Mouse (Mus musculus): ENCODE measurements around the gene Ezr. TPM values are rescaled to one million over a fixed set of nuclear protein-coding genes. Genes with fewer than 3 reads are reported as not detected.

Gene Ezr
- polyA plus RNA-seq, 1 experiment = 44.5 TPM

DNA sequence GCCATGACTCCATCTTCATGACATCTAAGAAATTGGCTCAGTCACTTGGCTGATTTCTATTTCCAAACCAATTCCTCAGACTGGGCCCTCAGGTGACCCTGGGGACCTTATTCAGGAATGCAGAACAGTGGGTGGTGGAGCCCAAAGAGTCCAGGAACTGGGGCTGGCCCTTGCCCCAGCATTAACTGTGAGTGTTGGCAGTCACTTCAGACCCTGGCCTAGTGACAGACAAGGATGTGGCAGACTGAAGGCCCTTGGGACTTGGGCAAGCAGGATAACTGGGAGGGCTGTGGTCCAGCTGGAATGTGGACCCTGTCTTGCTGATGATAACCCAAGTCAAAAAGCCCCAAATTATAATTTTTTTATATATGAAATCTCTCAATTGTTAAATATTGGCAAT is 6.5 kb upstream of the Ezr start:
- TF ChIP-seq CTCF (IDR thresholded peaks at IDR 0.05; ENCODE audit: borderline replicate concordance, extremely low read depth, insufficient read depth, insufficient read length) = no peak
- no peak for TF ChIP-seq POLR2A (IDR thresholded peaks at IDR 0.05; ENCODE audit: borderline replicate concordance, extremely low read depth, insufficient read depth, insufficient read length, poor library complexity, severe bottlenecking)

DNA sequence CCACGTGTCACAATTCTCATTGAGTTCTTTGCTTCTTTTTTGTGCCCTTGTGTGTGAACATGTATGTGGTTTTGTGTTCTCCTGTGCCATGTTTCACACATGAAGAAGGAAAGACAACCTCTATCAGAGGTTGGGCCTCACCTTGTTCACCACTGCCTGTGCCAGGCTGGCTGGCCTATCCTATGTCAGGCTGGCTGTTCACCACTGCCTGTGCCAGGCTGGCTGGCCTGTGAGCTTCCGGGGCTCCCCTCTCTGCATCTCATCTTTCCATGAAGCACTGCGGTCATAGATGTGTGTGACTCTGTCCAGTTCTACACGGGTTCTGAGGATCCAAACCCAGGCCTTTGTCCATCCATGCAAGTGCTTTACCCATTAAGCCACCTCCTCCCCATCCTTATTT is 4.7 kb upstream of the Ezr start:
- no peak for DNase-seq (ENCODE audit: low read depth)
- TF ChIP-seq POLR2A (IDR thresholded peaks at IDR 0.05; ENCODE audit: borderline replicate concordance, extremely low read depth, insufficient read depth, insufficient read length, poor library complexity, severe bottlenecking) (no peak), CTCF (IDR thresholded peaks at IDR 0.05; ENCODE audit: borderline replicate concordance, extremely low read depth, insufficient read depth, insufficient read length) (no peak)

More for the DNA sequence above, 6.5 kb upstream of the Ezr start:
- peak; percentile 46 for DNase-seq (ENCODE audit: low read depth)

DNA sequence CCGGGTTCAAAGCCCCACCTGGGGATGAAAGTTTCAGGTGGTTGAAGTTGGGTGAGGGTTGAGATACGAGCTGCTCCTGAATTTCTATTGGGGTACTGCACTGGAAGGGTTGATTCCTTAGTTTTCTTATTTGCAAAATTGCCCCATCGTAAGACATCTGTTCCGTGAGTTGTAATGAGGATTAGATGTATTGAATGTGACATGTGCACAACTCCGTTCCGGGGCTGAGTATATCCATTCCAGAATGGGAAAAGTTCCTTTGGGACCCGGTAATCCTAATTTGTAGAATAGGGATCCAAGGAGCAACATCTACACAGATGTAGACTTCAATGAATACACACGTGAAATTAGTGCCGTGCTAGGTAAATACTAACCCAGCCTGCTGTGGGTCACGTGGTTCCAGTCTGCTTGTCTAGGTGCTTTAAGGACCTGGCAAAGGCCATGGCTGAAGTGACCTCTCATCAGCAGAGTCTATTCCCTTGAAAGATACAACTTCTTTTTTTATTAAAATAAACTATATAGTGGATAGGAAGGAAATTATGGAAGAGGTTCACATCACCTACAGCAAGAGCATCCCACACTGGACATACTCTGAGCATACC is 1.3 kb upstream of the Ezr start:
- TF ChIP-seq POLR2A (IDR thresholded peaks at IDR 0.05; ENCODE audit: borderline replicate concordance, extremely low read depth, insufficient read depth, insufficient read length, poor library complexity, severe bottlenecking) (no peak), CTCF (IDR thresholded peaks at IDR 0.05; ENCODE audit: borderline replicate concordance, extremely low read depth, insufficient read depth, insufficient read length) (no peak)
- no peak for DNase-seq (ENCODE audit: low read depth)

DNA sequence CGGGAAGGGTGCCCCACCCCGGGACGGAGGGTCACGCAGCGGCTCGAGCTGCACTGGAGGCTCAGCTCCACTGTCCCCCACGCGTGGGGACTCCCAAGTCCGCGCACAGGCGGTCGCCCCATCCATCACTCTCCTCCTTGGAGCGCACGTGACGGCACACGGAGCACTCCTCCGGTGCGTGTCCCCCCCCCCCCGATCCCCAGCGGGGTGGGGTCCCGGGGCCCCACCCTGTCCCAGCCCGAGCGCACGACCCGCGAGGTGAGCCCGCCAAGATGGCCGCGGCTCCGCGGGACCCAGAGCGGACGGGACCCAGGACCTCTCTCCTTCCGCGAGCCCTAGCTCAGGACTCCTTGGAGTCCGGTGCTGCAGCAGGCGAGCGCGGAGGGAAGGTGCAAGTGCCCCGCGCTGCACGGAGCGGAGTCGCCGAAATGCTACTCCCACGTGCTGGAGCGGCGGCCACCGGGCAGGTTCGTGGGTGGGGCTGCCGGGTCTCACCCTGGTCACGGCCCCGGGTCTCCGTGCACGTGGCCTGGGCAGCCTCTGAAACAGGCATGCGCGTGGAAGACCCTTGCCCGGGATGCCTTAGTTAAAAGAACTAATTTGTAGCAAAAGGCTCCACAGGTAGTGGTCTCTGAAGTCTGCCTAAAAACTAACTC is 550 bp upstream of the Ezr start:
- peak; percentile 67 for DNase-seq (ENCODE audit: low read depth)
- no peak for TF ChIP-seq POLR2A (IDR thresholded peaks at IDR 0.05; ENCODE audit: borderline replicate concordance, extremely low read depth, insufficient read depth, insufficient read length, poor library complexity, severe bottlenecking)
- TF ChIP-seq CTCF (IDR thresholded peaks at IDR 0.05; ENCODE audit: borderline replicate concordance, extremely low read depth, insufficient read depth, insufficient read length) = no peak

DNA sequence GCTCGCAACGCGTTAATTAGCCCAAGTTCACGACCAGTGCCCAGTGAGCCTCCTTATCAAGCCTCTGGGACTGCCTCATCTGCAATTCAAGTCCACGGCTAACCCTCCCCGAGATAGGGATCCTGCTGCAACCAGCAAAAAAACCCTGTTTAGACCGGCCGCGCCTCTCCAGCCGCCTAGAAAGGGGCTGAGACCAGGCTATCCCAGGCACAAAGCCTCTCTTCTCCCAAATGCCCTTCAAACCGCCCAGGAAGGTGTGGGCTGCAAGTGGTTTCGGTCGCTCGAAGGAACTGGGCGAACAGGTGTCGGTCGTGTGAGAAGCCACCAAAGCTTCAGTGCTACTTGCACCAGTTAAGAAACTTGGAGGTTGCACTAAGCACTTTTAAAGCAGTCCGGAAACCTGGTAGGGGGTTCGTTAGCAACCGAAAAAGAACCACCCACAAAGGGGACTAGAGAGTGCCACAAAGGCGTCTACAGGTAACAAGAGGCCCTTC is 504 bp downstream of the Ezr start:
- TF ChIP-seq POLR2A (IDR thresholded peaks at IDR 0.05; ENCODE audit: borderline replicate concordance, extremely low read depth, insufficient read depth, insufficient read length, poor library complexity, severe bottlenecking) (no peak), CTCF (IDR thresholded peaks at IDR 0.05; ENCODE audit: borderline replicate concordance, extremely low read depth, insufficient read depth, insufficient read length) (no peak)
- DNase-seq (ENCODE audit: low read depth) = peak; percentile 68

DNA sequence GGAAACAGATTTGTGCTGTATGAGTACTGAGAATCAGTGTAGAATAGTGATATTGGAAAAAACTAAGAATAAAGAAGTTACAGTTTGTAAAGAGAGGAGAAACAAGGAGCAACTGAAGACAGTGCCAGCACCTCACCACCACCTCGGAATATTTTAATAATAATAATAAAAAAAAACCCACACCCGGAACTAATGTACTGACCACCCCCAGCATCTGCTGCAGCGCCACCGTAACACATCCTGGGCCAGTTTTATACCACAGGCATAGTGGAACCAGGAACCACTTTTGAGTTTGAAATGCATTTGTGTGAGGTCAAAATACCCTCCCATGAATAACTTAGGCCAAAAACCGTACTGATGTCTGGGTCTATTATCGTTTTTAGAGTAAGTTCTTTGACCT is 1.3 kb downstream of the Ezr start:
- TF ChIP-seq CTCF (IDR thresholded peaks at IDR 0.05; ENCODE audit: borderline replicate concordance, extremely low read depth, insufficient read depth, insufficient read length) = no peak
- no peak for TF ChIP-seq POLR2A (IDR thresholded peaks at IDR 0.05; ENCODE audit: borderline replicate concordance, extremely low read depth, insufficient read depth, insufficient read length, poor library complexity, severe bottlenecking)

DNA sequence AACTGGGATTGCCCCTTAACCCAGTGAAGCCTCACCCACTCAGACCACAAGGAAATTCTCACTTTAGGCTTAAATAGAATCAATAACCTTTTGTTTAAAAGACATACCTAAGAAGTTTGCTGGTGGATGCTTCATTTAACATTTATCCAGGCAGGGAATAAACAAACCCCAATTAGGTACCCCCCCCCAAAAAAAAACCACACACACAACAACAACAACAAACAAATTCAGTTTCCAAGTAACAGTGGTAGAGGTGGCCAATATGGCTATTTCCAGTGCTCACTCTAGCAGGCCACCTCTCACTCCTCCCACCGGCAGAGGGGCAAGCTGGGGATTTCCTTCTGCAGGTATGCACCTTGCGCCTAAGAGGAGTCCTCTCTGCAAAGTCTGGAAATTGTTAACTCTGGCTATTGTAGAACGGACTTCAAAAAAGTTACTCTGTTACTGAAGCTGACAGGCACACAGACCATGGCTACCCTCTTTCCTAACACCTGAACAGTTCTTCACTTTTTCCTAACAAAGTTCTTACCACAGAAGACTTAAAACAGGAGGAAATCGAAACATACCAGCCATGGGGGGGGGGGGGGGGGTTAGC is 2.0 kb downstream of the Ezr start:
- TF ChIP-seq CTCF (IDR thresholded peaks at IDR 0.05; ENCODE audit: borderline replicate concordance, extremely low read depth, insufficient read depth, insufficient read length) (no peak), POLR2A (IDR thresholded peaks at IDR 0.05; ENCODE audit: borderline replicate concordance, extremely low read depth, insufficient read depth, insufficient read length, poor library complexity, severe bottlenecking) (no peak)
- no peak for DNase-seq (ENCODE audit: low read depth)

More for the DNA sequence above, 1.3 kb downstream of the Ezr start:
- no peak for DNase-seq (ENCODE audit: low read depth)

DNA sequence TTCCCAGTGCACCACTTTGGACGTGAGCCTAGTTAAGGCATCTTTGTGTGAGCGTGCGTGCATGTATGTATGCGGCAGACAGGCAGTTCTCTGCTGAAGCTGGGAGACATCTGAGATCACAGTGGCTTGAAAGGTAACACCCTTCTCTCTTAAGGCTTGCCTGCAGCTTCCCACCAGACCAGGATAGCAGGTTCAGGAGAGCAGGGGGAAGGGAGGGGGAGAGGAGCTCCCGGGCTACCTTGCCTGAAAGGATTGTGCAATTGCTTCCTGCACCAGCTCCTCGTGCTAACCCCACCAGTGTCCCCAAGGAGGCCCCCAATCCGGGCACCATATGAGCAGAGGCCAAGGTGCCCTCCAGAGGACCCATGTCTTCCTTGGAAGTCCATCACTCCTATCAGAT is 3.0 kb downstream of the Ezr start:
- TF ChIP-seq POLR2A (IDR thresholded peaks at IDR 0.05; ENCODE audit: borderline replicate concordance, extremely low read depth, insufficient read depth, insufficient read length, poor library complexity, severe bottlenecking) (no peak), CTCF (IDR thresholded peaks at IDR 0.05; ENCODE audit: borderline replicate concordance, extremely low read depth, insufficient read depth, insufficient read length) (no peak)
- DNase-seq (ENCODE audit: low read depth) = peak; percentile 43

DNA sequence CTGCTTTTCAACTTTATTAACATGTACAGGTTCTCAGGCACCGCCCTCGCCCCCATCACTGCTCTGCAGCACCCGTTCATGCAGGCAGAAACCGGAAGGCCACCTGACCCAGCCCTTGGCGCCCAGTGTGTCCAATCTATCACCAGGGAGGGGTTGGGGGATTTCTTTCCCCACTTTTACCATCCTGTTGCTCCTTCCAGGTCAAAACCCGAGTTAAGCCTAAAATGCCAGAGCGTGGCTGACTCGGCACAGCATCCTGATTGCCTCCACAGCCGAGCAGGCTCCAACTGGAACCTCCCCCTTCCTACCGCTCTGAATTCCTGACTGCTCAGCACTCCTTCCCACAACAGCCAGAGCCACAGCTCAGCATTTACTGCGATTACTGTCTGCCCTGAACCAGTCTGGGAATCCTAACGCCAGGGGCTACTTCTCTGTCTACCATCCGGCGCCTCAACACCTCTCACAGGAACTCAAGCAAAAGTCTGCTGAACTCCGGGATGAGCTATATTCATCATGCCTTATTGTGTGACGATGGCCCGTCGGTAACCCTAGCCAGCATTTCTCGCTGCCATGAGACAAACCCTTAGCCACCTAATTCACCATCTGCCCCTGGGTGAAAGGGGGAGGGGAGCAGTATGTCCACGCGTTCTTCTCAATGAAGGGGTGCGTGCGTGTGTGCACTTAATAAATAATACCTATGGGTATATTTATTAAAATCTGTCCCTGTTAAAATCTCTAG is 3.6 kb downstream of the Ezr start:
- DNase-seq (ENCODE audit: low read depth) = peak; percentile 82
- TF ChIP-seq POLR2A (IDR thresholded peaks at IDR 0.05; ENCODE audit: borderline replicate concordance, extremely low read depth, insufficient read depth, insufficient read length, poor library complexity, severe bottlenecking) (no peak), CTCF (IDR thresholded peaks at IDR 0.05; ENCODE audit: borderline replicate concordance, extremely low read depth, insufficient read depth, insufficient read length) (no peak)

DNA sequence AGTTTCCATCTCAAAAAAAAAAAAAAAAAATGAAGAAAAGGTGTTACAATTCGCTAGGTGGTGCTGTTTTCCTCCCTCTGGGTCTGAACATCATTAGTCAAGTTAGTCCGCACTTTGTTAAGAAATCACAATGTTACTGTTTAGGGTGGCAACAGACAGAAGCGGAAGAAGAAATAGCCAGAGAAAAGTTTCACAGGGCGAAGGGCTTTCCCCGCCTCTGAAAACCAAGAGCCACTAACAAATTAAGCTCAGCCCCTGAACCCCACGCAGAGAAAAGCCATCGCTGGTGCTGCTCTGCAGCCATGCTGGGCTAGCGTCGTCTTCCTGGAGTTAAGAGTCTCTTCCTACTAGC is 4.3 kb downstream of the Ezr start:
- TF ChIP-seq CTCF (IDR thresholded peaks at IDR 0.05; ENCODE audit: borderline replicate concordance, extremely low read depth, insufficient read depth, insufficient read length) (peak; percentile 16; the same call in 1 of the 2 replicates), POLR2A (IDR thresholded peaks at IDR 0.05; ENCODE audit: borderline replicate concordance, extremely low read depth, insufficient read depth, insufficient read length, poor library complexity, severe bottlenecking) (no peak)
- DNase-seq (ENCODE audit: low read depth) = peak; percentile 81

Measured in brain, embryonic 14.5 days (tissue).